Mouse (Mus musculus) testis, adult 2 months (tissue): Measurements from ENCODE around the gene Acadvl.

ENCODE experiments used
- CTCF ChIP-seq: fragments of 200-500 bp; IDR thresholded peaks from 2 replicates; pipeline ENCODE4 v1.5.1; 2012; ENCODE audit warnings: low read depth, mild to moderate bottlenecking, inconsistent platforms, low read length, moderate library complexity; ENCODE audit not compliant: control insufficient read depth, insufficient read depth, insufficient replicate concordance
- POLR2A ChIP-seq: fragments of 200-500 bp; IDR thresholded peaks from 2 replicates; pipeline ENCODE4 v1.6.1; 2012; ENCODE audit warnings: low read depth, mild to moderate bottlenecking, inconsistent platforms, low read length, moderate library complexity; ENCODE audit not compliant: control insufficient read depth

- TF ChIP-seq POLR2A: no peak
- TF ChIP-seq CTCF: no peak
These were observed 33.0 kb downstream of the Acadvl start, which contains the start of gene Elp5 for GRCm38 (mm10) chr11:69982225-69982624.
